Mouse (Mus musculus) adrenal gland, postnatal 0 days (tissue): ENCODE results near the gene Gm3409. TPM values are rescaled to one million over a fixed set of nuclear protein-coding genes. Genes with fewer than 3 reads are reported as not detected.

Experiments
- polyA plus RNA-seq: library from polyadenylated mRNA; unstranded; fragments of >200 nt; fragmentation: Nextera tagmentation; extraction: Ambion mirVana; gene quantifications from 2 replicates; pipeline ENCODE4 v1.2.1, GENCODE M21; 2015

The Gm3409 gene
- polyA plus RNA-seq: not detected in 2 replicates

GRCm38 (mm10) chr5:146537347-146537746 is at the start of gene Gm3409:
Gene Gm3409 (plus strand): TSS chr5:146537647.

DNA sequence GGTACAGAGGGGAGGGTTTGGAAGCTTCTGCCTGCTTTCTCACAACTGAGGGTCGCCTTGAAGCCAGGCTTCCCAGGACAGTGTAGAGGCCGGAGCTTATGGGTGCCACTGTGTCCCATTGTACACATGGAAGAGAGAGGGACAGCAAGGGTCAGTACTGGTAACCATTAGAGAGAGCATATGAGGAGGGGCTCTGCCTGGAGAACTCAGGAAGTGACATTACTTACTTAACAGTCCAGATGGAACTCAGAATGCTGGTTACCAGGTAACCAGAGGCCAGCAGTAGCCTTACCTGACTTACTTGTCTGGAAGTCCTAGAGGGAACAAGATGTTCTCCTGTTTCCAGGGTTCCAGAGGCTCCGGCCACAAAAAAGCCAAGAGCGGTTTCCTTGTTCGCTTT is 46.4 kb upstream of the Gm3409 start, which contains the start of gene Gm6370:
TSS of gene Gm6370 (plus strand) at position 301 of the 400 bp plus-strand sequence.

DNA sequence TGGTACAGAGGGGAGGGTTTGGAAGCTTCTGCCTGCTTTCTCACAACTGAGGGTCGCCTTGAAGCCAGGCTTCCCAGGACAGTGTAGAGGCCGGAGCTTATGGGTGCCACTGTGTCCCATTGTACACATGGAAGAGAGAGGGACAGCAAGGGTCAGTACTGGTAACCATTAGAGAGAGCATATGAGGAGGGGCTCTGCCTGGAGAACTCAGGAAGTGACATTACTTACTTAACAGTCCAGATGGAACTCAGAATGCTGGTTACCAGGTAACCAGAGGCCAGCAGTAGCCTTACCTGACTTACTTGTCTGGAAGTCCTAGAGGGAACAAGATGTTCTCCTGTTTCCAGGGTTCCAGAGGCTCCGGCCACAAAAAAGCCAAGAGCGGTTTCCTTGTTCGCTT is 35.3 kb upstream of the Gm3409 start, which contains the start of gene 4930449I24Rik:
TSS of gene 4930449I24Rik (plus strand) at position 301 of the 400 bp plus-strand sequence.

DNA sequence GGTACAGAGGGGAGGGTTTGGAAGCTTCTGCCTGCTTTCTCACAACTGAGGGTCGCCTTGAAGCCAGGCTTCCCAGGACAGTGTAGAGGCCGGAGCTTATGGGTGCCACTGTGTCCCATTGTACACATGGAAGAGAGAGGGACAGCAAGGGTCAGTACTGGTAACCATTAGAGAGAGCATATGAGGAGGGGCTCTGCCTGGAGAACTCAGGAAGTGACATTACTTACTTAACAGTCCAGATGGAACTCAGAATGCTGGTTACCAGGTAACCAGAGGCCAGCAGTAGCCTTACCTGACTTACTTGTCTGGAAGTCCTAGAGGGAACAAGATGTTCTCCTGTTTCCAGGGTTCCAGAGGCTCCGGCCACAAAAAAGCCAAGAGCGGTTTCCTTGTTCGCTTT is 23.6 kb upstream of the Gm3409 start, which contains the start of gene Gm3402:
TSS of gene Gm3402 (plus strand) at position 301 of the 400 bp plus-strand sequence.

DNA sequence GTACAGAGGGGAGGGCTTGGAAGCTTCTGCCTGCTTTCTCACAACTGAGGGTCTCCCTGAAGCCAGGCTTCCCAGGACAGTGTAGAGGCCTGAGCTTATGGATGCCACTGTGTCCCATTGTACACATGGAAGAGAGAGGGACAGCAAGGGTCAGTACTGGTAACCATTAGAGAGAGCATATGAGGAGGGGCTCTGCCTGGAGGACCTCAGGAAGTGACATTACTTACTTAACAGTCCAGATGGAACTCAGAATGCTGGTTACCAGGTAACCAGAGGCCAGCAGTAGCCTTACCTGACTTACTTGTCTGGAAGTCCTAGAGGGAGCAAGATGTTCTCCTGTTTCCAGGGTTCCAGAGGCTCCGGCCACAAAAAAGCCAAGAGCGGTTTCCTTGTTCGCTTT is 11.9 kb upstream of the Gm3409 start, which contains the start of gene Gm3404:
TSS of gene Gm3404 (plus strand) at position 301 of the 400 bp plus-strand sequence.

GRCm38 (mm10) chr5:146555836-146556235 is 18.4 kb downstream of the Gm3409 start, which contains the start of gene Gm3415:
Gene Gm3415 (plus strand): TSS chr5:146556136.

GRCm38 (mm10) chr5:146584478-146585306 is 47.2 kb downstream of the Gm3409 start, which contains the start of gene Gpr12:
Gene Gpr12 (minus strand): TSS chr5:146585239.

Other genes starting within 250 kb of the Gm3409 start
- 4.0 and 4.9 TPM in 2 replicates for gene Wasf3, start 152.7 kb upstream of the Gm3409 start, polyA plus RNA-seq
- not detected in 2 replicates for gene Gm6408, start 55.7 kb upstream of the Gm3409 start, polyA plus RNA-seq
- gene Gm6370, start 46.3 kb upstream of the Gm3409 start, polyA plus RNA-seq: not detected in 2 replicates
- not detected in 2 replicates for gene 4930449I24Rik, start 35.2 kb upstream of the Gm3409 start, polyA plus RNA-seq
- gene Gm3402, start 23.5 kb upstream of the Gm3409 start, polyA plus RNA-seq: not detected in 2 replicates
- gene Gm3404, start 11.8 kb upstream of the Gm3409 start, polyA plus RNA-seq: not detected in 2 replicates
- gene Gm3415, start 18.5 kb downstream of the Gm3409 start, polyA plus RNA-seq: not detected in 2 replicates
- gene Gpr12, start 47.6 kb downstream of the Gm3409 start, polyA plus RNA-seq: 0.11 TPM in 1 of 2 replicates, not detected in the other